In the genomic region with DNA sequence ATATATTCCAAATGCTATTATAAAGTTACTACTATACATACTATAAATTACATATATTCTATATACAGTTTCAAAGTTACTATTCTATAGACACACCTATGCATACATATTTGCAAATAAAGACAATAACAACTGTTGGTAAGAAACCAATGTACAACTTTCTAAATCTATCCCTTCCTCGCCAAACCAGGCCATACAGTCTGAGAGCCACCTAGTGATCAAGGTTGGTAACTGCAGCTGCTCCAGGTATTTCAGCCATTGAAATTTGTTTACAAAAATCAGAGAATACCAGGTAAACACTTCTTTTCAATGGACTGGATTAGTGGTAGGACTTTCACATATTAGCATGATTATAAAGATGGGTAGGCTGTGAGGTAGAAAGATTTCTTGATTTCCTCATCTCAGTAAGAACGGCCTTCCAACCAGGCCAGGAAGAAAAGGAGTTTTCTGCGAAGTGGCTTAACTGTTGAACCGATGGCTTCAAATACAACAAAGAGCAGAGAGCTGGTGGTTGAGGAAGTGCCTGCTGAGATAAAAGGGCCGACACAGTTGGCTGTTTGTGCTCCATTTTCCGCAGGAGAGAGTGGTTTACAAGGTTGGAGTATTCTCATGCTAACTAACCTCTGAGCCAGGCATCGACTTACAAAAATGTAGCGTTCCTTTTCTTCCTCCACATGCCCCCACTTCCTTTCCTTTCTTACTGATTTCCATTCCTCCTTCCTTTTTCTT, we compare ENCODE assay signal across 7 mouse cellular contexts. TPM values are rescaled to one million over a fixed set of nuclear protein-coding genes. Genes with fewer than 3 reads are reported as not detected.
DNase-seq lines count a peak whose midpoint lies in the region; ATAC-seq and TF ChIP-seq lines count a peak whose summit lies in the region.

No protein-coding gene starts in this region.

- WGBS in neural tube, embryonic 11.5 days = 6% methylated on average over 8 of the region's 8 CpGs
- 2% methylated on average over 8 of the region's 8 CpGs for WGBS in forebrain, embryonic 12.5 days
- WGBS in kidney, postnatal 0 days = 24% methylated on average over 8 of the region's 8 CpGs
- 1% methylated on average over 8 of the region's 8 CpGs for WGBS in neural tube, embryonic 12.5 days

- no peak overlapping the region for H3K4me3 ChIP-seq in neural tube, embryonic 11.5 days (ENCODE audit: low read depth, low read length)
- no peak overlapping the region for H3K4me3 ChIP-seq in forebrain, embryonic 12.5 days (replicated peaks)
- H3K4me3 ChIP-seq in kidney, postnatal 0 days (replicated peaks; ENCODE audit: low read depth, low read length) = no peak overlapping the region
- no peak overlapping the region for H3K4me3 ChIP-seq in neural tube, embryonic 12.5 days

- DNase-seq in neural tube, embryonic 11.5 days (ENCODE audit: low spot score) = peak; percentile 48
- no peak for DNase-seq in neural tube, embryonic 10.5 days (ENCODE audit: extremely low spot score, low spot score)
- DNase-seq in kidney, postnatal 0 days (ENCODE audit: low spot score) = peak; percentile 72
- no peak for DNase-seq in urinary bladder, postnatal 14 days (ENCODE audit: low spot score)

- no peak overlapping the region for H3K9ac ChIP-seq in neural tube, embryonic 11.5 days (ENCODE audit: low read length)
- H3K9ac ChIP-seq in forebrain, embryonic 12.5 days = no peak overlapping the region
- no peak overlapping the region for H3K9ac ChIP-seq in kidney, postnatal 0 days (ENCODE audit: low read depth, low read length)
- no peak overlapping the region for H3K9ac ChIP-seq in neural tube, embryonic 12.5 days

- H3K4me1 ChIP-seq in neural tube, embryonic 11.5 days (ENCODE audit: control insufficient read depth, insufficient read depth, low read length) = no peaks in the 10 kb centered on the region
- H3K4me1 ChIP-seq in forebrain, embryonic 12.5 days = no peaks in the 10 kb centered on the region
- peaks cover 5% of the 10 kb centered on the region; the same call in 1 of the 2 replicates for H3K4me1 ChIP-seq in kidney, postnatal 0 days (replicated peaks; ENCODE audit: insufficient read depth, low read length)
- H3K4me1 ChIP-seq in neural tube, embryonic 12.5 days = no peaks in the 10 kb centered on the region

- no peak overlapping the region for H3K4me2 ChIP-seq in neural tube, embryonic 11.5 days (ENCODE audit: low read depth)
- H3K4me2 ChIP-seq in forebrain, embryonic 12.5 days = no peak overlapping the region; the same call in 1 of the 2 replicates
- no peak overlapping the region for H3K4me2 ChIP-seq in kidney, postnatal 0 days (ENCODE audit: low read length)
- H3K4me2 ChIP-seq in neural tube, embryonic 12.5 days (replicated peaks) = 0 out of 2 replicates have a peak overlapping the region, but pooled peaks have one; percentile 18

- H3K27ac ChIP-seq in neural tube, embryonic 11.5 days (ENCODE audit: low read depth, low read length) = no peak overlapping the region
- no peak overlapping the region for H3K27ac ChIP-seq in forebrain, embryonic 12.5 days
- no peak overlapping the region for H3K27ac ChIP-seq in kidney, postnatal 0 days
- H3K27ac ChIP-seq in neural tube, embryonic 12.5 days = no peak overlapping the region

- ATAC-seq in neural tube, embryonic 11.5 days (ENCODE audit: insufficient read depth, low FRiP score, low TSS enrichment) = 0 out of 2 replicates have a peak, but pooled peaks have one; percentile 29
- peak; percentile 60 for ATAC-seq in activated CD4-positive, CD25-positive, alpha-beta regulatory T cell, adult 4 months
- peak; percentile 39; the same call in 1 of the 2 replicates for ATAC-seq in forebrain, embryonic 12.5 days (ENCODE audit: low FRiP score)
- ATAC-seq in kidney, postnatal 0 days (replicated peaks; ENCODE audit: low FRiP score, low read depth) = no peak
- ATAC-seq in neural tube, embryonic 12.5 days (ENCODE audit: low FRiP score, low read depth) = 0 out of 2 replicates have a peak, but pooled peaks have one; percentile 37

- H3K9me3 ChIP-seq in neural tube, embryonic 11.5 days (ENCODE audit: control insufficient read depth, low read length) = no peaks in the 10 kb centered on the region
- no peaks in the 10 kb centered on the region for H3K9me3 ChIP-seq in forebrain, embryonic 12.5 days
- H3K9me3 ChIP-seq in kidney, postnatal 0 days (replicated peaks; ENCODE audit: low read length) = no peaks in the 10 kb centered on the region
- H3K9me3 ChIP-seq in neural tube, embryonic 12.5 days = no peaks in the 10 kb centered on the region

- no peaks in the 10 kb centered on the region for H3K27me3 ChIP-seq in neural tube, embryonic 11.5 days (ENCODE audit: control insufficient read depth, insufficient read depth, low read length)
- H3K27me3 ChIP-seq in forebrain, embryonic 12.5 days = no peaks in the 10 kb centered on the region
- no peaks in the 10 kb centered on the region for H3K27me3 ChIP-seq in kidney, postnatal 0 days (ENCODE audit: insufficient read depth, low read length)
- H3K27me3 ChIP-seq in neural tube, embryonic 12.5 days (replicated peaks) = no peaks in the 10 kb centered on the region

- peak; percentile 86 for TF ChIP-seq CTCF in kidney, postnatal 0 days (IDR thresholded peaks at IDR 0.05; ENCODE audit: low read depth)

- no peaks in the 10 kb centered on the region for H3K36me3 ChIP-seq in neural tube, embryonic 11.5 days (ENCODE audit: control insufficient read depth, insufficient read depth, low read length)
- H3K36me3 ChIP-seq in forebrain, embryonic 12.5 days (replicated peaks) = no peaks in the 10 kb centered on the region
- H3K36me3 ChIP-seq in kidney, postnatal 0 days (ENCODE audit: insufficient read depth, low read length) = no peaks in the 10 kb centered on the region
- H3K36me3 ChIP-seq in neural tube, embryonic 12.5 days = no peaks in the 10 kb centered on the region

RNA-seq across cellular contexts. Expression of gene Epha1, which starts 7.5 kb away (rescaled TPM):
- polyA plus RNA-seq in neural tube, embryonic 11.5 days (2014; fragmentation: Nextera tagmentation; extraction: Ambion mirVana) = 0.82 and 1.1 TPM in 2 replicates
- polyA plus RNA-seq in activated CD4-positive, CD25-positive, alpha-beta regulatory T cell, adult 4 months (2017; shearing (Covaris generic)) = under 1 TPM in 1 of 2 experiments, not detected in 1; 0.63 TPM
- polyA plus RNA-seq in forebrain, embryonic 12.5 days (2016; fragmentation: Nextera tagmentation; extraction: Ambion mirVana) = 0.69 and 1.4 TPM in 2 replicates
- polyA plus RNA-seq in kidney, postnatal 0 days (2015; fragmentation: Nextera tagmentation; extraction: Ambion mirVana) = 6.6 and 6.9 TPM in 2 replicates
- 0.96 and 1.3 TPM in 2 replicates for polyA plus RNA-seq in neural tube, embryonic 12.5 days (2016; fragmentation: Nextera tagmentation; extraction: Ambion mirVana)

RNA-seq across cellular contexts. Expression of gene Tas2r143, which starts 19.5 kb away (rescaled TPM):
- not detected in 2 replicates for polyA plus RNA-seq in neural tube, embryonic 11.5 days (2014; fragmentation: Nextera tagmentation; extraction: Ambion mirVana)
- polyA plus RNA-seq in activated CD4-positive, CD25-positive, alpha-beta regulatory T cell, adult 4 months (2017; shearing (Covaris generic)) = not detected
- polyA plus RNA-seq in forebrain, embryonic 12.5 days (2016; fragmentation: Nextera tagmentation; extraction: Ambion mirVana) = not detected in 2 replicates
- not detected in 2 replicates for polyA plus RNA-seq in kidney, postnatal 0 days (2015; fragmentation: Nextera tagmentation; extraction: Ambion mirVana)
- polyA plus RNA-seq in neural tube, embryonic 12.5 days (2016; fragmentation: Nextera tagmentation; extraction: Ambion mirVana) = not detected in 2 replicates

RNA-seq across cellular contexts. Expression of gene Tas2r135, which starts 24.7 kb away (rescaled TPM):
- not detected in 2 replicates for polyA plus RNA-seq in neural tube, embryonic 11.5 days (2014; fragmentation: Nextera tagmentation; extraction: Ambion mirVana)
- polyA plus RNA-seq in activated CD4-positive, CD25-positive, alpha-beta regulatory T cell, adult 4 months (2017; shearing (Covaris generic)) = under 1 TPM in 1 of 2 experiments, not detected in 1; 0.52 TPM
- polyA plus RNA-seq in forebrain, embryonic 12.5 days (2016; fragmentation: Nextera tagmentation; extraction: Ambion mirVana) = not detected in 2 replicates
- not detected in 2 replicates for polyA plus RNA-seq in kidney, postnatal 0 days (2015; fragmentation: Nextera tagmentation; extraction: Ambion mirVana)
- polyA plus RNA-seq in neural tube, embryonic 12.5 days (2016; fragmentation: Nextera tagmentation; extraction: Ambion mirVana) = not detected in 2 replicates

RNA-seq across cellular contexts. Expression of gene Zyx, which starts 31.1 kb away (rescaled TPM):
- polyA plus RNA-seq in neural tube, embryonic 11.5 days (2014; fragmentation: Nextera tagmentation; extraction: Ambion mirVana) = 86.3 and 87.0 TPM in 2 replicates
- polyA plus RNA-seq in activated CD4-positive, CD25-positive, alpha-beta regulatory T cell, adult 4 months (2017; shearing (Covaris generic)) = 10 to 100 TPM; 62.8 to 78.6 TPM
- 66.6 and 71.1 TPM in 2 replicates for polyA plus RNA-seq in forebrain, embryonic 12.5 days (2016; fragmentation: Nextera tagmentation; extraction: Ambion mirVana)
- polyA plus RNA-seq in kidney, postnatal 0 days (2015; fragmentation: Nextera tagmentation; extraction: Ambion mirVana) = 92.9 and 103 TPM in 2 replicates
- 71.4 and 77.5 TPM in 2 replicates for polyA plus RNA-seq in neural tube, embryonic 12.5 days (2016; fragmentation: Nextera tagmentation; extraction: Ambion mirVana)

RNA-seq across cellular contexts. Expression of gene Tas2r126, which starts 53.8 kb away (rescaled TPM):
- polyA plus RNA-seq in neural tube, embryonic 11.5 days (2014; fragmentation: Nextera tagmentation; extraction: Ambion mirVana) = not detected in 2 replicates
- not detected for polyA plus RNA-seq in activated CD4-positive, CD25-positive, alpha-beta regulatory T cell, adult 4 months (2017; shearing (Covaris generic))
- polyA plus RNA-seq in forebrain, embryonic 12.5 days (2016; fragmentation: Nextera tagmentation; extraction: Ambion mirVana) = not detected in 2 replicates
- polyA plus RNA-seq in kidney, postnatal 0 days (2015; fragmentation: Nextera tagmentation; extraction: Ambion mirVana) = not detected in 2 replicates
- not detected in 2 replicates for polyA plus RNA-seq in neural tube, embryonic 12.5 days (2016; fragmentation: Nextera tagmentation; extraction: Ambion mirVana)

Comparison
In these comparisons a context has a peak if more than half of its experiments do, and no peak if none do; other contexts are left out.
1. DNase-seq: peak in neural tube, embryonic 11.5 days (single experiment) and kidney, postnatal 0 days (single experiment); none in neural tube, embryonic 10.5 days (single experiment) and urinary bladder, postnatal 14 days (single experiment).